Mouse (Mus musculus) embryonic facial prominence, embryonic 11.5 days (tissue): ENCODE data around the gene Gpr35. TPM values are rescaled to one million over a fixed set of nuclear protein-coding genes. Genes with fewer than 3 reads are reported as not detected.

Experiments used
- ATAC-seq: fragments of 200-750 bp; cut with Nextera tagmentation; replicated peaks from 2 replicates; pipeline ENCODE4 v1.8.0; 2017; ENCODE audit warnings: low read depth; ENCODE audit not compliant: insufficient number of reproducible peaks, low FRiP score, low TSS enrichment
- DNase-seq: peaks from one replicate; pipeline ENCODE4 v3.0.0-alpha.2; 2015; ENCODE audit warnings: low spot score
- H3K27ac ChIP-seq: fragments of 300-500 bp; sonication (generic); replicated peaks from 2 replicates; pipeline ENCODE4 v1.5.1; 2014; ENCODE audit warnings: mild to moderate bottlenecking, low read depth, low read length, control low read depth
- H3K27me3 ChIP-seq: fragments of 300-500 bp; sonication (generic); 2 replicates; pipeline ENCODE4 v1.6.1; 2014; ENCODE audit warnings: mild to moderate bottlenecking, low read length, moderate library complexity, mixed read lengths; ENCODE audit not compliant: control insufficient read depth, insufficient read depth
- H3K36me3 ChIP-seq: fragments of 300-500 bp; sonication (generic); replicated peaks from 2 replicates; pipeline ENCODE4 v1.6.1; 2014; ENCODE audit warnings: low read depth, mild to moderate bottlenecking, low read length, moderate library complexity, mixed read lengths; ENCODE audit not compliant: control insufficient read depth, insufficient read depth
- H3K4me1 ChIP-seq: fragments of 300-500 bp; sonication (generic); 2 replicates; pipeline ENCODE4 v1.6.1; 2014; ENCODE audit warnings: low read length, mixed read lengths; ENCODE audit not compliant: control insufficient read depth, insufficient read depth
- H3K4me2 ChIP-seq: fragments of 300-500 bp; sonication (generic); 2 replicates; pipeline ENCODE4 v1.6.1; 2014; ENCODE audit warnings: low read depth, mild to moderate bottlenecking, control low read depth, low read length, moderate library complexity
- H3K4me3 ChIP-seq: fragments of 300-500 bp; sonication (generic); 2 replicates; pipeline ENCODE4 v1.5.1; 2014; ENCODE audit warnings: low read depth, low read length, control low read depth
- H3K9ac ChIP-seq: fragments of 300-500 bp; sonication (generic); replicated peaks from 2 replicates; pipeline ENCODE4 v1.6.1; 2014; ENCODE audit warnings: mild to moderate bottlenecking, control low read depth, low read length
- H3K9me3 ChIP-seq: fragments of 300-500 bp; sonication (generic); replicated peaks from 2 replicates; pipeline ENCODE4 v1.6.1; 2016; ENCODE audit warnings: mild to moderate bottlenecking, low read length, inconsistent platforms, mixed read lengths; ENCODE audit not compliant: control insufficient read depth
- WGBS: fragments of 180-500 bp; shearing (Covaris S2); extraction: QIAGEN DNeasy Blood & Tissue Kit; methylation state at CpG from one replicate; pipeline ENCODE4 v1.1.7; 2014; 5-methylcytosine and 5-hydroxymethylcytosine counted together
- polyA plus RNA-seq: library from polyadenylated mRNA; unstranded; fragments of >200 nt; fragmentation: Nextera tagmentation; extraction: Ambion mirVana; gene quantifications from 2 replicates; pipeline ENCODE4 v1.2.1, GENCODE M21; 2014

The Gpr35 gene
- polyA plus RNA-seq, 1 experiment from 2014 or later = 0.25 TPM

GRCm38 (mm10) chr1:92979073-92979602, 28.5 kb downstream of the Gpr35 start:
- WGBS = 22% methylated on average over 11 of the region's 11 CpGs
- no peak for DNase-seq
- Histone ChIP-seq H3K9me3 (no peaks in the 10 kb centered on the region), H3K4me1 (0 out of 2 replicates have a peak, but pooled peaks cover 2% of the 10 kb centered on the region), H3K9ac (no peak overlapping the region), H3K27me3 (no peaks in the 10 kb centered on the region), H3K27ac (no peak overlapping the region), H3K4me3 (no peak overlapping the region), H3K4me2 (no peak overlapping the region), H3K36me3 (no peaks in the 10 kb centered on the region)
- ATAC-seq = peak; percentile 35

DNA sequence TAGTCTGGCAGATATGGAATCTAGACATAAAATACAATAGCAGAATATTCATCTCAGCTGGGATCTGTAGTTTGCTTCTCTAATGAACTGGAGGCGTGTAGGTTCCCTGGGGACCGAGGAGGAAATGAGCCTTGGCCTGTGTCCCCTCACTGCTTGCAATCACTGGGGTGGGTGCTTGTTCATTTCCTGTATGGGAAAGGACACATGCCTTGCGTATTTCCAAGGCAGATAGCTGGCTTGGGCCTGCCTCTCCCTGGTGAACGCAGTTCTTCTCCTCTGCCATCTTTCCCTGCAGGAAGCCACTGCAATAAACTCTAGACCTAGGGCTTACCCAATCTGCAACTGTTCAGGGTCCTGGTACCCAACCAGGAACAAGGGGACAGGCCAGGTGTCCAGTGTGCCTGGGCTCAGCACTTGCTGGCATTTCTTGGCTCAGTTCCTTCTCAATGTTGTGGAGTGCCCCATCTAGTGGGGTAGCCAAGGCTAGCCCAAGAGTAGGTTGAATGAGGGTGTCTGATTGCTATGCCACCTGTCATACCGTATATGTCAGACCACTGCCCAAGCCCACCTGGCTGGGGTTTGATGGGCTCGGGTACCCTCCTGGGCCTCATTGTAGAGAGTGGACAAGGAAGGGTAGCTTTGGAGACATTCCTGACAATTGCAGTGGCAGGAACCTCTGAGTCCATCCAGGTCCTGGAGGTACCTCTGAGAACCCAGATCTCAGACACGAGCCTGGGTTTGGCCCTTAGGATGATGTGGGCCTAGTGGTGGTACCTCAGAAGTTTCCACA, 30.6 kb downstream of the Gpr35 start:
- ATAC-seq (no peak), DNase-seq (no peak)
- no peak overlapping the region for H3K4me2 ChIP-seq
- H3K36me3 ChIP-seq = no peaks in the 10 kb centered on the region
- H3K4me1 ChIP-seq = 0 out of 2 replicates have a peak, but pooled peaks cover 2% of the 10 kb centered on the region
- H3K9me3 ChIP-seq = no peaks in the 10 kb centered on the region
- no peak overlapping the region for H3K27ac ChIP-seq
- 78% methylated on average over 7 of the region's 7 CpGs for WGBS
- no peaks in the 10 kb centered on the region for H3K27me3 ChIP-seq
- H3K4me3 ChIP-seq = no peak overlapping the region
- no peak overlapping the region for H3K9ac ChIP-seq

DNA sequence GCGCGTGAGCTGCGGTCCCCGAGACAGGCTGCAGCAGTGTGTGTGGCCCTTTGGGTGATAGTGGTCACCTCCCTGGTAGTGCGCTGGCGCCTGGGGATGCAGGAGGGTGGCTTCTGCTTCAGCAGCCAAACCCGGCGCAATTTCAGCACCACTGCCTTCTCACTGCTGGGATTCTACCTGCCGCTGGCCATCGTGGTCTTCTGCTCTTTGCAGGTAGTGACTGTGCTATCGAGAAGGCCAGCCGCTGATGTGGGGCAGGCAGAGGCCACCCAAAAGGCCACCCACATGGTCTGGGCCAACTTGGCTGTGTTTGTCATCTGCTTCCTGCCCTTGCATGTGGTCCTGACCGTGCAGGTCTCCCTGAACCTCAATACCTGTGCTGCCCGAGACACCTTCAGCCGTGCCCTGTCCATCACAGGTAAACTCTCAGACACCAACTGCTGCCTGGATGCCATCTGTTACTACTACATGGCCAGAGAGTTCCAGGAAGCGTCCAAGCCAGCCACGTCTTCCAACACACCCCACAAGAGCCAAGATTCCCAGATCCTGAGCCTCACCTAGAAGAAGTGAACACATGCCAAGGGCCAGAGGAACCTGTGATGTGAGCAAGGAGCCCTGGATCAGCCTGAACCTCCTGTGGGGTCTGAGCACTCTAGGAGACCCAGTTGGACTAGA, 32.4 kb downstream of the Gpr35 start:
- 92% methylated on average over 17 of the region's 17 CpGs for WGBS
- no peak overlapping the region for H3K27ac ChIP-seq
- H3K9me3 ChIP-seq = no peaks in the 10 kb centered on the region
- ATAC-seq = no peak
- H3K4me3 ChIP-seq = no peak overlapping the region
- H3K36me3 ChIP-seq = no peaks in the 10 kb centered on the region
- DNase-seq = no peak
- H3K4me1 ChIP-seq = 0 out of 2 replicates have a peak, but pooled peaks cover 2% of the 10 kb centered on the region
- no peaks in the 10 kb centered on the region for H3K27me3 ChIP-seq
- H3K9ac ChIP-seq = no peak overlapping the region
- H3K4me2 ChIP-seq = no peak overlapping the region

- H3K4me3 ChIP-seq = no peak overlapping the region
- no peaks in the 10 kb centered on the region for H3K9me3 ChIP-seq
- H3K36me3 ChIP-seq = no peaks in the 10 kb centered on the region
- H3K4me1 ChIP-seq = no peaks in the 10 kb centered on the region
- no peaks in the 10 kb centered on the region for H3K27me3 ChIP-seq
- no peak overlapping the region for H3K9ac ChIP-seq
- H3K4me2 ChIP-seq = no peak overlapping the region
- DNase-seq (no peak), ATAC-seq (no peak)
- 88% methylated on average over 5 of the region's 5 CpGs for WGBS
- H3K27ac ChIP-seq = no peak overlapping the region
These were observed 34.3 kb downstream of the Gpr35 start for GRCm38 (mm10) chr1:92984999-92985398.

DNA sequence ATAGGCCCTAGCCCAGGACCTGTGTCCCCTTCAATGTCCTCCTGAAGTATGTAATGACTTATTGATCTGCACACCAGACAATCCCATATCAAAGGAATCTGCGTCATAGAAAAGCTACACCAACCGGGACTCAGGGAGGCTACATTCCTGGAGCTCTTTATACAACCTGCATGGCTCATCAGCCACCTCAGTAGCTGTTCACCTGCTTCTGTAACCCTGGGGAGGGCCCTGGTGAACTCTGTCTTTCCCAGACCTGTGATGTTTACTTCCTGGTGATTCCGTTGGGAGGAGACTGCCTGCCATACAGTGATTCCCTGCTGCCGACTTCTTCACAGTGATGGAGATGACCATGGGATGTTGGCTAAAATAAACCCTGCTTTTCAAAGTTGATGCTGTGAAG, 38.2 kb downstream of the Gpr35 start:
- ATAC-seq (no peak), DNase-seq (no peak)
- H3K27ac ChIP-seq = no peak overlapping the region
- H3K27me3 ChIP-seq = no peaks in the 10 kb centered on the region
- H3K9ac ChIP-seq = no peak overlapping the region
- 76% methylated on average over 4 of the region's 4 CpGs for WGBS
- no peaks in the 10 kb centered on the region for H3K9me3 ChIP-seq
- H3K36me3 ChIP-seq = no peaks in the 10 kb centered on the region
- no peak overlapping the region for H3K4me3 ChIP-seq
- no peak overlapping the region for H3K4me2 ChIP-seq
- no peaks in the 10 kb centered on the region for H3K4me1 ChIP-seq

DNA sequence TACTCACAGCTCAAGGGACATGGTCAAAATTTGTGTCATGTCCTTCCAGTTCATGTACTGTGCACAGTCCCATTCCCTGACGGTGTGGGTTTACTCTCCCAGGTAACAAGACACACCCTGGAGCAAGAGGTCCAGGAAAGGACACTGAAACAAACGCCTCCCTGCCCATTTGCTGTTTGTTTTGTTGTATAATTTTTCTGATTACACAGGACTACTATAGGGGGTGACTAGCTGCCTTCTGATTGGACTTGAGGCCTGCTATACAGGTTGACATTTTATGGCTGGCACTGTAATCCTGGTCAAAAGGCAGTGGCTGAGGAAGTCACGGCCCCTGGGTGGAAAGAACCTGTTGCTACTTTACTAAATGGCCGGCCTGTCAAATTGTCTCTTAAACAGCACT, 39.2 kb downstream of the Gpr35 start:
- WGBS = 61% methylated on average over 4 of the region's 4 CpGs
- Histone ChIP-seq H3K27me3 (no peaks in the 10 kb centered on the region), H3K36me3 (no peaks in the 10 kb centered on the region), H3K4me2 (no peak overlapping the region), H3K4me1 (no peaks in the 10 kb centered on the region), H3K4me3 (no peak overlapping the region), H3K9me3 (no peaks in the 10 kb centered on the region), H3K9ac (no peak overlapping the region), H3K27ac (no peak overlapping the region)
- ATAC-seq = no peak
- no peak for DNase-seq

DNA sequence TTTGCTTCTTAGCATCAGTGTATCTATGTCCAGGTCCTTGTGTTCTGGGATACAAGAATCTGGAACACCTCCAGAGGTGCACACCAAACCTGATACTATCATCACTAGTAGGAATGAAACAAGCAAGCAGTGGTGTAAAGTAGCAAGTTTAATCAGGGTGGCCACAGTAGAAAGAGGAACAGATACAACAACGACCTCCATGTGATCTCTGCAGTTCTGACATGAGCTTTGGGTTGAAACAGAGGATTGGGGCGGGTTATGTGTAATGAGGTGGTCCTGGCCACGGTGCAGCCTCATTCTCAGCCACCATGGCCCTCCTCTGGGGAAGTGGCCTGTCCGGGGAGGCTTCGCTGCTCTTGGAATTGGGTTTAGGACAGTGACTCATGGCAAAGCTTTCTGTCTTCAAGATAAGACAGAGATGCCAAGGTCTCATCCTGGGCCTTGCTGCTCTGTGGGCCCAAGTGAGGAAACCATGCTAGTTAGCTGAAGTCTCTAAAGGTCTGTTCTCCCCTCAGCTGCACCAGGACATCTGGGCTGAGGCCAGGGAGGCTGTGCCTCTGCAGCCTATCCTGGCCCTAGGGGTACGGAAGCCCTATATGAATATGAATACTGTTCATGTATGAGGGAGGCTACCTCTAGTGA, 41.7 kb downstream of the Gpr35 start:
- ATAC-seq (no peak), DNase-seq (no peak)
- Histone ChIP-seq H3K4me1 (no peaks in the 10 kb centered on the region), H3K4me2 (no peak overlapping the region), H3K9ac (no peak overlapping the region), H3K27ac (no peak overlapping the region), H3K36me3 (no peaks in the 10 kb centered on the region), H3K27me3 (no peaks in the 10 kb centered on the region), H3K9me3 (no peaks in the 10 kb centered on the region), H3K4me3 (no peak overlapping the region)
- 78% methylated on average over 6 of the region's 6 CpGs for WGBS

GRCm38 (mm10) chr1:92992880-92993279, 42.2 kb downstream of the Gpr35 start:
- no peaks in the 10 kb centered on the region for H3K36me3 ChIP-seq
- H3K27ac ChIP-seq = no peak overlapping the region
- H3K9ac ChIP-seq = no peak overlapping the region
- DNase-seq (no peak), ATAC-seq (no peak)
- 83% methylated on average over 2 of the region's 2 CpGs for WGBS
- no peak overlapping the region for H3K4me3 ChIP-seq
- H3K27me3 ChIP-seq = no peaks in the 10 kb centered on the region
- no peaks in the 10 kb centered on the region for H3K9me3 ChIP-seq
- no peak overlapping the region for H3K4me2 ChIP-seq
- no peaks in the 10 kb centered on the region for H3K4me1 ChIP-seq
